Mouse (Mus musculus) testis, adult 2 months (tissue): ENCODE data around the gene Coa3.

Experiments used
- CTCF ChIP-seq: fragments of 200-500 bp; IDR thresholded peaks from 2 replicates; pipeline ENCODE4 v1.5.1; 2012; ENCODE audit warnings: low read depth, mild to moderate bottlenecking, inconsistent platforms, low read length, moderate library complexity; ENCODE audit not compliant: control insufficient read depth, insufficient read depth, insufficient replicate concordance
- POLR2A ChIP-seq: fragments of 200-500 bp; IDR thresholded peaks from 2 replicates; pipeline ENCODE4 v1.6.1; 2012; ENCODE audit warnings: low read depth, mild to moderate bottlenecking, inconsistent platforms, low read length, moderate library complexity; ENCODE audit not compliant: control insufficient read depth

DNA sequence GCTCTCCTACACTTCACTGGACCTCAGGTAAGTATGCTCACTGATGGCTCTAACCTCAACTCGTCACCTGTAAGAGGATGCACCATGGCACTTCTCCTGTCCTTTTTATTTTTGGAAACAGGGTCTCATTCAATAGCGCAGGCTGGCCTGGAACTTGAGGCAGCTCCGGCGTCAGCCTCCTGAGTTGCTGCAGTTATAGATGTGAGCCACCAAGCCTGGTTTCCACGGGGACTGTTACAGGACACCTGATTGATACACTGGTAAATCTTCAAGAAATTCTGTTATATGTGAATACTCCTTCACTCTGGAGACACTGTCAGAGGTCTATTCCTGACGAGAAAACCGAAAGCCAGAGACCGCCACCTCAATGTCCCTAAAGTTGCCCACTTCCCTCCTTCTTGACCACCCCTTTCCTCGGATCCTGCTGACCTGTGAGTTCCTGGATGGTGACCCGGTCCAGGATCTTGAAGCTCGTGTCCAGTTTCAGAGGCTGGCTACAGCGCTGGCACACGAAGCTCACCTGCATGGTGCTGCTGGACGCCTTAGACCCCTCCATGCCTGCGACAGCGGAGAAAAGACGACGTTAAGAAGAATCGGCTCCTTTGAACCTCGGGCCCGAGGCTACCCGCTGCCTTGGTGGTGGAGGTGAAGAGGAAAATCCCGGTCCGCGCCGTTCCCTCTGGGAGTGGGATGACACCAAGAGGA lies 22.5 kb upstream of the Coa3 start:
- TF ChIP-seq POLR2A (no peak), CTCF (no peak)
